Mouse (Mus musculus) bone marrow macrophage, adult 2 months (primary cell): ENCODE data around the gene Rxfp2.

Experiments used
- CTCF ChIP-seq: IDR thresholded peaks from 2 replicates; pipeline ENCODE4 v1.5.1; 2012; ENCODE audit warnings: low read depth, mild to moderate bottlenecking, low read length, moderate library complexity
- POLR2A ChIP-seq: IDR thresholded peaks from 2 replicates; pipeline ENCODE4 v1.6.1; 2012; ENCODE audit warnings: mild to moderate bottlenecking, low read depth, low read length, borderline replicate concordance

- TF ChIP-seq CTCF, result peak; percentile 68
- TF ChIP-seq POLR2A, result no peak
Measured at GRCm38 (mm10) chr5:150020851-150021250, 2.4 kb downstream of the Rxfp2 start.
